Mouse (Mus musculus): ENCODE measurements around the gene Mroh2b.

GRCm38 (mm10) chr15:4934731-4935130 lies 36.2 kb downstream of the Mroh2b start:
- TF ChIP-seq CTCF (IDR thresholded peaks at IDR 0.05) = no peak
- no peak for TF ChIP-seq EP300 (IDR thresholded peaks at IDR 0.05)
